Mouse (Mus musculus): ENCODE measurements around the gene Gpi1.

Gene Gpi1
- long read RNA-seq, experiment 1, transcript Gpi1-201 (18 exons, 2,884 nt), result major isoform, 204 of 229 reads
- long read RNA-seq, experiment 1, partial matches to known transcripts, result 15 of 229 reads
- long read RNA-seq, experiment 1, other reads (novel, unspliced or antisense), result 7 of 229 reads
- long read RNA-seq, experiment 2, transcript Gpi1-201 (18 exons, 2,884 nt), result major isoform, 182 of 214 reads
- long read RNA-seq, experiment 2, transcript Gpi1-211 (9 exons, 1,601 nt), result minor isoform, 6 of 214 reads
- long read RNA-seq, experiment 2, partial matches to known transcripts, result 16 of 214 reads
- long read RNA-seq, experiment 2, other reads (novel, unspliced or antisense), result 9 of 214 reads

DNA sequence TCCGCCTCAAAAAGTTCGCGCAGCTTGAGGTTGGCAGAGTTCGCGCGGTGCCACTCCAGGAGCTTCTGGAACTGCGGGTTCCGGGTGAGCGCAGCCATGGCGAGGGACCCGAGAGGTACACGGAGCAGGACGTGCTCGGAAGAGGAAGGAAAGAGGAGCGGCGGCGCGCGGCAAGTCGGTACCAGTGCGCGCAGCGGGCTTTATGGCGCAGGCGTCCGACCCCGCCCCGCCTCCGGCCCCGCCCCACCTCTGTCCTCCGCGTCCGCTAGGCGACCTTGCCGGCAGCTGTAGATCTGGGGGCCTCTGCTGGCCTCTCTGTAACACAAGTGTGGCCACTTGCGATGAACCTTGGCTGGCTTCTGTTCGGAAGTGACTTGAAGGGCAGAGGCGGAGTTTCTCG, at the start of gene Gpi1:
Gpi1 (minus strand) TSS at position 221 of the 400 bp plus-strand sequence.
- intact Hi-C loops (cut with DNase I), result no loop called here

DNA sequence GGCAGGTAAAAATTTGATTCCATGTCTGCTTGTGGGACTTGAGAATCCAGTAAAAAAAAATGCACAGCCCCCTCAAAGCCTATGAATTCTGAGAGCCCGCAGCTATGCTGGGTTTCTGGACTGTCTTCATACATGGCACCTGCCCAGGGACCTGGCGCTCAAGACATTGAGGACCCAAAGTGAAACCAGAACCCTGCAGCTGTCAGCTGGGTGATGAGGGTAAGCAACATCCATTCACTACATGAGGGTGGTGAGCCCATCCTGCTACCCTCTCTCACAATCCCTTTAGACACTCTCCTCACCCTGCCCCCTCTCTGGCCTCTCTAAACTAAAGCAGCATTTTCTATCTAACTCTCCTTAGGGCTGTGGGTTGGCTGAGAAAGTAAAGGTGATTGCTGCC, 47.5 kb upstream of the Gpi1 start:
- intact Hi-C loops (cut with DNase I), result no loop called here

DNA sequence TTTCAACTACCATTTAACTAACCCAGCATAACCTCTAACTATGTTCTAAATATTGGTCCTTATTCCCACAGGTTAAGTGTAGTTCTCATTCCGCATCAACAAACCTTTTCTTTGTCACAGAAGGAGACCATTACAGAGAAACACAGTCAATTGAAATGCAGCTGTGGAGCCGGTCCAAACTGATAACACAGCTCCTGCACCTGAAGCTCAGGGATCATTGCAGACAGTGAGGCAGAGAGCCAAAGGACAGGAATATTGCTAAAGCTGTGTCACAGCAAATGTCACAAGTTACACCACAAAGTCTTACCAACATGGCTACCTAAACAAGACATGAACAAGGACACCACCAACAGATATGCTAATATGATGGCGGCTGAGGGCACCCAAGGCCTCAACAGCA, 45.9 kb upstream of the Gpi1 start:
- intact Hi-C loops (cut with DNase I), result no loop called here

DNA sequence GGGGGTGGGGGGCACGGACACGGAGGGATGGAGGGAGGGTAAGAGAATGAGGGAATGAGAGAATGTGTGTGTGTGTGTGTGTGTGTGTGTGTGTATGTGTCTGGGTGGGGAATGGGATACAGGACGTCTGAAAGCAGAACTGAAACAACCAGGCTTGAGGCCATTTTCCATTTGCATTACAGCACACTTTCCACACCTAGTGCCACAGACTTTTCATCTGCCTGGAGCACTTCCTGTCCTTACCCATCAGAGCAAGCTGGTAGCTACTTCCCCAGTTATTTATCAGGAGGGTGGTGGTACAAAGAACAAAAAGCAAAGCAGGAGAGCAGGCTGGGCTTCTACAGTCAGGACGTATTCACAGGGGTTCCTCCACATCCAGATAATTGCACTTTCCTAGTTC, 42.3 kb upstream of the Gpi1 start:
- intact Hi-C loops (cut with DNase I), result no loop called here

DNA sequence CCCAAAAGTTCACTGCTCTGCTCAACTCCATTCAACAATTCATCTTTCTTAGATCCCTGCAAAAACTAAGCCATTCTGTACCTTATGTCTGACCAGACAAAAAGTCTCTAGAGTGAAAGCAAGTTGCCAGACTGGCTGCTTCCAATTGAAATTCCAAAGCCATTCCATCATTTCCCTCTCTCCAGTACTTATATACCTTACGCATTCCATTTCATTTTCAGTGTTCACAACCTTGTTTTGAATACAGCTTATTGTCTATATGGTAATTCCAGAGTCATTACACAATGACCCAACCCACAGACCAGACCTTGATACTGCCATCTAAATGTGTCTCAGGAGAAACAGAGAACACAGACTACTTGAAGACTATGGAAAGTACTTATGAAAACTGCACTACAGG, 38.3 kb upstream of the Gpi1 start:
- intact Hi-C loops (cut with DNase I), result loop anchor here (5.0 kb wide), 2 partner anchors 39 to 84 kb away; no protein-coding TSS in a partner anchor

DNA sequence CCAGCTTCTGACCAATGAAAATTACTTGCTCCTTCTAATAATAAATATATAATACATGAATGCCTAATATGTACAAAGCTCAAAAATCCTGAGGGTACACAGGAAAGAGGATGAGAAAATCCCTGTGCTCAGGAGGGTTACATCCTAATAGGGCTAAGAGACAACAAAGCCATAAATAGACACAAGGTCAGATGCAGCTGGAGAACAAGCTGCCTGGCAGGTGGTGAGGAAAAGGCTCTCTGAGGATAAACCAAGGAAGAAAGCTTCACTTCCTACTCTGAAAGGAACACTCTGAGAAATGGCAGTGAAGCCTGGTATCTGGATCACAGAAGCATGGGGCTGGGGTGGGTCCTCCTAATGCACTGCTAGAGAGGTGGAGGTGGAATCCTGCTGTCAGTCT, 36.3 kb upstream of the Gpi1 start:
- intact Hi-C loops (cut with DNase I), result loop anchor here (5.0 kb wide), 2 partner anchors 41 to 86 kb away; no protein-coding TSS in a partner anchor

DNA sequence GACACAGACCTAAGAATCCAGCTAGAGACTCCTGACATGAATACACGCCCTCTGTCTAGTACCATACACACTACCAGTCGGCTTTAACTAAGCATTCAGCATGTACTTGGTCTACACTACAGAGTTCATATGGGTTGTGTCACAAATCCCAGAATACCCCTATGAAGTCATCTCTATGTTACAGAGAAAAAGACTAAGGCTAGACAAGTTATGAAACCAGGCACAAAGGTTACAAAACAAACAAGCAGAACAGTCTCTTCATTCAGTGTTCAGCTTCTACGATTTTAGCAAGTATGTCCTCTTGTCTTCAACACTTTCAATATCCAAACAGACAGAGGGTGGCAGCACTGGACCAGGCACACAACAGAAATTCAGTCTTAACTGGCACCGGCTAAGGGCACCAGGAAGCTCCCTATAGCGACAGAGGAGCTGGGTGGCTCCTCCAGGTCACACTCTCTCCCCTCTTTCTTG, 35.8 kb upstream of the Gpi1 start:
- intact Hi-C loops (cut with DNase I), result loop anchor here (5.0 kb wide), 2 partner anchors 41 to 86 kb away; no protein-coding TSS in a partner anchor

DNA sequence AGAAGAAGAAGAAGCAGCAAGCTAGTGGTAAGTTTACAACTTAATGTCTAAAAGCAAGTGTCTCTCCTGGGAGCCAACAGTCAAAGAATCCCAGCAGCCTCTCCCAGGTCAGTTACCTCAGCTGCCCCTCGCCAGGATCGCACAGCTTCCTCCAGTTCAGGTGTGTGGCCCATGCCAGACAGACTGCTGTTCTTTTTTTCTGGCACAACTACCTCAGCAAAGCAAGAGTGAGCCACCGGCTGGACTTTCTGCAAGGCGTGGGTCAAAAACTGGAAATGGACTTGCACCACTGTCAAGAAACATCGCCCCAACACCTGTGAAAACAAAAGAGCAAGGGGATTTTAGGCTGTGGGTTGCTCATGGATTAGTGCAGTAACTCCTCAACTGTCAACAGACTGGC, 33.3 kb upstream of the Gpi1 start:
- intact Hi-C loops (cut with DNase I), result loop anchor here (5.0 kb wide), 1 partner anchor 79 kb away; no protein-coding TSS in a partner anchor

DNA sequence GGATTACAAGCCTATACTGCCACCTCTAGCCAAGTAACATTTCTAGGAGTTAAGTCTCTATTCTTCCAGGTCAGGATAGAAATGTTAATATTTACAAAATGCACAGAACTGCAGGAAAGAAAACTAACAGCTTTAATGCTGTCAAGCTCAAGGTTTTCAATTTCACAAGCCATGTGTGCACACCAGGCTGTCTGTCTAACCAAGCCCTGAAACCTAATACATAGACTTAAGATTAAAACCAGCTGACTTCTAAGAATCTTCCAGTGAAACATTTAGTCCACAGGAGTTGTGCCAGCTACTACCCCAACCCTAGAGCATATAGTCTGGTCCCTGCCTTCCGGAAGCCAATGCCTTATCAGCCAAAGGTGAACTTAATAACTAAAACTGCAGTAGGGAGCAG, 28.3 kb upstream of the Gpi1 start:
- intact Hi-C loops (cut with DNase I), result no loop called here

DNA sequence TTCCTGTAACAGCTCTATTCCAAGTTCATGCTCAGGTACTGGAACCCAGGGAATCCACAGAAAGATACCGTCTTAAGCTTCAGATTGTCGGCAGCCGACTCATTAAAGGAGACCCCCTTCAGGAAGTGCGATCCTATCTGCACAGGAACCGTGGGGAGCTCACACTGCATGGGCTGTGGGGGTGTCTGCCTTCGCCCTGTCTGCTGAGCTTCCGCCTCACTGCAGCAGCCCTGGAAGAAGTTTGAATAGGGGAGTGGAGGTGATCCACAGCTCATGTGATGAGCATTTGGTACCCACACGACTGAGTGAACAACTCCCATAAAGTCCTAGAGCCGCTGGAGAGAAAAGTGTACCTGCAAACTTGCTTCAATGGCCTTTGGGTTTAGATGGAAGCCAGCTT, 27.1 kb upstream of the Gpi1 start:
- intact Hi-C loops (cut with DNase I), result no loop called here

DNA sequence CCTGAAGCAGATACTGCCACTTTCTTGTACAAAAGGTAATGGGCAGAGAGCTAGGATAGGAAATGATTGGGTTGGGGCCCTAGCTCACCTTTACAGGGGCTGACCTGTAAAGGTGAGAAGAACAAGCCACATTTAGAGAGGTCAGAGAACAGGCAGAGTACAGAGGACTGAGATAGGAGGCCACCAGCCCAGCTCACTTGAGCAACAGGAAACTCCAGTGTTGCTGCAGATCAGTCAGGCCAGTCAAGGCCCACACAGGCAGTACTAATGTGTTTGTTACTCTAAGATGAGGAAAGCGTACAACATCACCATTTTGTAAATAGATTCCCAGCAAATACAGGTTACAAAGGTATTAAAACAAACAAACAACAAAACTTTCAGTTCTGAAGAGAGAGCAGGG, 25.8 kb upstream of the Gpi1 start:
- intact Hi-C loops (cut with DNase I), result no loop called here

DNA sequence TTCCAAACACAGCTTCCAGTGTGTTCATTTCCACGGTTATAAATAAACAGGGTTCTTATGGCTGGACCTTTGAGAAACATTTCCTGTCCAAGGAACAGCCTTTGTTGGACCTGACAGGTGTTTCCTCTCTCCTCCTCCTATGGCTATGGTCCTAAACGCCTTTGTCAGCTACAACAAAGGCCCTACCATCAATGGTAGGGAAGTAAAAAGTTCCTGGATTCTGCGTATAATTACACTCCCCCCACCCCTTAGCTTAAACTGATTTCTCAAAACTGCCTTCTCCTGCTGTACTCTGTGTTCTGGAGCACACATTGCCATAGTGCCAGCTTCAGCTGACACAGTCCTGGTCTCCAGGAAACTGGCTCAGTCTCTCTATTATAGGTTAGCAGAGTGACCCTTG, 25.0 kb upstream of the Gpi1 start:
- intact Hi-C loops (cut with DNase I), result no loop called here

DNA sequence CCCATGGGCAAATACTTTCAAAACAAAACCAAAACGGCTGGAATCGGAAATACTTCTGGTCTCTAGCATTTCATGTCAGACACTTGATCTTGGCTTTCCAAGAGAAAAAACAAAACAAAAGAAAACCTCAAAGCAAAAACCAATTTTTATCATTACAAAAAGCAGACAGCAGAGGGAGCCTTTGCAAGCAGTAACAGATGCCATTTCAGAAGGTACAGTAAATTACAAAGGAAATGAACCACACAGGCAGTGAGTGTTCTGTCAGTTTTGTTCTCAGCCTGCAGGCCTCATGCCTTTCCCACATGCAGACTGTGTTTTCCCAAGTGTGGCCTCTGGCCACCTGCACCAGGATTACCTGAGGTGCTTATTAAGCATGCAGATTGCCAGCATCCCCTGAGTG, 21.9 kb upstream of the Gpi1 start:
- intact Hi-C loops (cut with DNase I), result no loop called here

DNA sequence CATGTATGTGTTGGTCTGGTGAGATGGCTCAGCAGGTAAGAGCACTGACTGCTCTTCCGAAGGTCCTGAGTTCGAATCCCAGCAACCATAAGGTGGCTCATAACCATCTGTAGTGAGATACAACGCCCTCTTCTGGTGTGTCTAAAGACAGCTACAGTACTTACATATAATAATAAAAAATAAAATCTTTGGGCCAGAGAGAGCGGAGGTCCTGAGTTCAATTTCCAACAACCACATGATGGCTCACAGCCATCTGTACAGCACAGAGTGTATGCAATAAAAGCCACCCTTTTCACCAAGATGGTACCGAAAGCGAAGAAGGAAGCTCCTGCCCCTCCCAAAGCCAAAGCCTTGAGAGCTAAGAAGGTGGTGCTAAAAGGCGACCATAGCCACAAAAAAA, 20.6 kb upstream of the Gpi1 start, which contains the start of gene Gm6096:
Gm6096 (plus strand) TSS at position 301 of the 400 bp plus-strand sequence.
- intact Hi-C loops (cut with DNase I), result no loop called here

DNA sequence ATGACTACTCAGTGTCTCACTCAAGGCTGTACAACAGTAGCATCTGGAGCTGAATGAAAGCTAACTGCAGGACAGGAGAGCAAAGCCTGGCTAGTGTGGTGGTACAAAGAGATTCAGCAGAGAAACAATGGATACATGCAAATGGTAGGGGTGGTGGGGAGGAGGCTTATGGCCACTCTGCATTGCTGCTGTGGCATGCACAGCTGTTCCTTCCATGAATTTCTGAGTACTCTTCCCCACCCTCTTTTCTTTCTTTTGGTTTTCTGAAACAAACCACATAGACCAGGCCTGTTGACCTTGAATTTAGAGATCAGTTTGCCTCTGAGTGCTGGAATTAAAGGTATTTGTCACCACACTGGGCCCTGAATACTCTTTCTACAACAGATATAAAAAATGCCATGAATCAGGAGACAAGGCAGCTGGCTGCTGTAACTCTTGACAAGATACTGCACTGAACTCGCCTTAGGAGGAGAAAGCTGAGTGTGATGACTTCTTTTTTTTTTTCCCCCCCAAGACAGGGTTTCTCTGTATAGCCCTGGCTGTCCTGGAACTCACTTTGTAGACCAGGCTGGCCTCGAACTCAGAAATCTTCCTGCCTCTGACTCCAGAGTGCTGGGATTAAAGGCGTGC, 16.8 kb upstream of the Gpi1 start:
- intact Hi-C loops (cut with DNase I), result no loop called here

DNA sequence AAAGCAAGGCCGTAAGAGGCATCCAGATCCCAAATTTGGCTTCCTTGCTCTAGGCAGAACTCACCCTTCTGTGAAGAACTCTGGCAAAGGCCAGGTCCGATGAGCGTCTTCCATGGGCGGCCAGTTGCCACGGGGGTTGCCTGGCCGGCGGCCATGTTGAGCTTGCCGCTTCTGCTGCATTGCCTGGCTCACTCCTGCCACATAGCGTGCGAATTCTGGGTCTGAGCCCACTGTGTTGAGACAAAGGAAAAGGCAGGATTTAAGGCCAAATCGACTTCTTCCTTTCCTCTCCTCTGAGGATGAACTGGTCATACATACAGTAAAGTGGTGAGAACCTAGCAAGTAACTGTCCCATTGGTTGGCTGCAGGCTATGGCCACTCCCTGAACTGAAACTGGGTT, 12.0 kb upstream of the Gpi1 start:
- intact Hi-C loops (cut with DNase I), result no loop called here

DNA sequence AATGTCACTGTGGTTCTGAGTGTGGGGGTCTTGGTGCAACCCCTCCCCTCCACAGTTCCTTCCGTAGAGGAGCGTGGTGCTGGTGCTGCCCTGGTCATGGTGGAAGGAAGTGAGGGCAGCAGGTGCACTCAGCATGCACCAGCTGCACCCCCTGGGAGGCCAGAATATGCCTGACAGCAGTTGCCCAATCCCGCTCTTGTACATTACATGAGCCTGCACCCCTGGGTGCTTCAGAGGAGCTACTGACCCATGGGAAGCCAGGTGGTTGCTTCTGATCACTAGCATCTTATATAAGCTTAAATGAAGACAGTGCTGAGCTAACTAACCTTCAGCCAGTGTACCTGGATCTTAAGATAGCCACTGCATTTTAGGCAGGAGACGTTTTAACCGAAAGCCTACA, 8.0 kb upstream of the Gpi1 start:
- intact Hi-C loops (cut with DNase I), result no loop called here

DNA sequence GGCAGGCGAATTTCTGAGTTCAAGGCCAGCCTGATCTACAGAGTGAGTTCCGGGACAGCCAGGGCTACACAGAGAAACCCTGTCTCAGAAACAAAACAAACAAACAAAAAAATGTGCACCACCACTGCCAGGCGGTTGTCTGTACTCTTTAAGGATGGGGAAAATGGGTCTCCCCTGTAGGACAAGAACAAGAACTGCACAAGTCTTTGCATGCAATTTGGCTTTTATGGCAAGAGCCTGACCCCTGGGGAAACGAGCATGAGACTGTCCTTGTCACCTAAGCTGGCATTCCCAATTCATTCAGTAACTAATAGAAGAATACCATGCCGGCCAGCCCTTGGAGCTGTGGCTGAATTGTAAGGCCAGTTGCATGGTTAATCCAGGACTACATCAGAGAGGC, 5.5 kb upstream of the Gpi1 start:
- intact Hi-C loops (cut with DNase I), result no loop called here

DNA sequence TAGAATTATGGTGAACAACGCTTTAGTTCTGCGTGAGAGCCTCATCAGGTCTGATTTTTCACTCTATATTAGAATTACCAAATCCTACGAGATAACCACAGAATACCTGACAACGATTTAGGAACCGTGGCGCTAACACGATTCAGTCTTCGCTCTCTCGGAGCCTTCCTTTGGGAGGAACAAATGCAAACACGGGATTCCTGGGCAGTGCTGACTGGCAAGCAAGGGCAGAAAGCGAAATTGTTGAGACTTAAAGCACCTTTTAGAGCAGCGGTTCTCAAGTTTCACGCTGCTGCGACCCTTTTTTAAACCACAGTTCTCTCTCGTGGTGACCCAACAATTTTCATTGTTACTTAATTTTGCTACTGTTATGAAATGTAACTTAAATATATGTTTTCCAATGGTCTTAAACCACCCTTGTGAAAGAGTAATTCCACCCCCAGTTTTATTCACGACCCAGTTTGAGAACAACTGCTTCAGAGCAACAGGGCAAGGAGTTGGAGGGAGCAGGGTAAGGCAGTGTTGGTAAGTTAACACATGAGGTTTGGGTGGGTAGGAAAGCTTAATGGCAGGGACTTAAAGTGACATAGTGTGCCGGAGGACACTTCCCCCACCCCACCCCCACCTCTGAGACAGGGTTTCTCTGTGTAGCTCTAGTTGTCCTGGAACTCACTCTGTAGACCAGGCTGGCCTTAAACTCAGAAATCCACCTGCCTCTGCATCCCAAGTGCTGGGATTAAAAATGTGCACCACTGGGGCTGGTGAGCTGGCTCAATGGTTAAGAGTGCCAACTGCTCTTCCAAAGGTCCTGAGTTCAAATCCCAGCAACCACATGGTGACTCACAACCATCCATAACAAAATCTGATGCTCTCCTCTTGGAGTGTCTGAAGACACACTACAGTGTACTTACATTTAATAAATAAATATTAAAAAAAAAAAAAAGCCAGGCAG, 4.8 kb upstream of the Gpi1 start:
- intact Hi-C loops (cut with DNase I), result no loop called here

DNA sequence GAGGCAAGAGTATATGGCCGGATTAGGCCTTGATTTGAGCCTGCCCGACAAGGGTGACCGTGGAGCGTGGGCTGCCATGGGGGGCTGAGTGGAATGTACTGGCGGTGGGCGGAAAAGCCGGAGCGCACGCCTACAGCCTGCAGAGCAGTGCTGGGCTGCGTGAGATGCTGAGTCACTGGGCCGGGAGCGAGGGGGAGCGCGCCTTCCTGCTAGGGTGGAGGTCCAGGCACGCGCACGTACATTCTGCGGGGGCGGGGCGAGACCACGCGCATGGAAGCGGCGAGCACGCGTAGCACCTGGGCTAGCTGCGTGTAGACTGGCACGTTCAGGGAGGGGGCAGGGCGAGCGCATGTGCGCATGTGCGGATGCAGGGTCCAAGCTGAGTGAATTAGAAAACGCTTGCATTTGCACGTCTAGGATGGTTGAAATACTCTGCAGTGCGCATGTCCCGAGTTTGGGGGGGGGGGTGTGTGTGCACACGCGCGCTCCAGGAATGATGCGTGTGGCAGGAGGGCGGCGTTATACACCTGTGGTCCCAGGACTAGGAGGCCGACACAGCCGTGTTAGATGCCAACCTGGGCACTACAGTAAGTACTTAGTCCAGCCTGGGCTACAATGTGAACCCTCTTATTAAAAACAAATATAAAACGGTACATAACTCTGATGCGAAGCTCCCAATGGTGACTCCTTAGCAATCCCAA, 3.9 kb upstream of the Gpi1 start:
- intact Hi-C loops (cut with DNase I), result no loop called here

Measured in adrenal gland (tissue).